Mouse (Mus musculus) sigmoid colon, adult 10 weeks (tissue): ENCODE measurements around the gene Kpnb1. TPM values are rescaled to one million over a fixed set of nuclear protein-coding genes. Genes with fewer than 3 reads are reported as not detected.

Source experiments
- polyA plus RNA-seq: library from polyadenylated mRNA; stranded (reverse); fragments of 350-450 nt; fragmentation: Illumina TruSeq; extraction: RNeasy Lipid Tissue Mini Kit (QIAGEN cat#74804); gene quantifications from one replicate; pipeline ENCODE4 v1.2.3, GENCODE M21; 2014; ENCODE audit warnings: low read depth, low replicate concordance

Gene Kpnb1
- polyA plus RNA-seq: 117 TPM

DNA sequence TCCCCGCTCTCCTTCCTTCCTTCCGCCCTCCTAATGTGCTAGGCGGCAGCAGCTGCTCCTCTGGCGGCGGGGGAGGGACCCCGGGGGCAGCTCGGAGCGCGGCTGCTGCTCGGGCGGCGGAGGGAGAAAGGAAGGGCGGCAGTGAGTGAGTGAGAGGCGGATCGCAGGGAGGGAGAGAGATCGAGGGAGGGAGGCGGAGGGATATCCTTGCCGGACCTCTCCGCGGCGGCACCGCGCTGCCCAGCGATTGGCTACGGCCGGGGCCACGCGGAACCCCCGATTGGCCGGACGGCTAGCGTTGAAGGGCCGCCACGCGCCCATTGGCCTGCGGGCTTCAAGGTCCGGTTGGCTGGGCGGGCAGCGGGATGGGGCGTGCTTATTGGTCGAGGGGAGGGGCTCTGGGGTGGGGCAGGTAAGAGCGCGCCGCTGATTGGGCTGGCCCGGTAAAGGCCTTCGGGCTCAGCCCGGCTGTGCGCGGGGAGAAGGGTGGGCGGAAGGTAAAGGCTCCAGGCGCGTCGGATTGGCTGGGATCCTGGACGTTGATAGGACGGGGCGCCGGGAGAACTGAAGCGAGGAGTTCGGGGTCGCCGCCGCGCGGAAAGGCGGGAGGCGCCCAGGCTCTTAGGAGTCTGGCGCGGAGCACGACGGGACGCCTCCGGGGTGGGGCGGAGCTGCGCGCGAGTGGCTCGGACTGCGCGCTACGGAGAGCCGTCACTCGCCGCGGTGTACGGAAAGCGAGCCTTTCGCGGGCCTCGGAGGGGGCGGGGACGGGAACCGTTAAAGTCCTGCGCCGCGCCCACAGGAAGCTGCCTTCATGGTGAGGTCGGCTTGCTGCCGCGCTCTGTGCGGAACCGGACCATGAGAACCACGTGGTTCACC is at the start of gene Kpnb1:
Gene Kpnb1 (minus strand): TSS at position 118 of the 879 bp plus-strand sequence.

DNA sequence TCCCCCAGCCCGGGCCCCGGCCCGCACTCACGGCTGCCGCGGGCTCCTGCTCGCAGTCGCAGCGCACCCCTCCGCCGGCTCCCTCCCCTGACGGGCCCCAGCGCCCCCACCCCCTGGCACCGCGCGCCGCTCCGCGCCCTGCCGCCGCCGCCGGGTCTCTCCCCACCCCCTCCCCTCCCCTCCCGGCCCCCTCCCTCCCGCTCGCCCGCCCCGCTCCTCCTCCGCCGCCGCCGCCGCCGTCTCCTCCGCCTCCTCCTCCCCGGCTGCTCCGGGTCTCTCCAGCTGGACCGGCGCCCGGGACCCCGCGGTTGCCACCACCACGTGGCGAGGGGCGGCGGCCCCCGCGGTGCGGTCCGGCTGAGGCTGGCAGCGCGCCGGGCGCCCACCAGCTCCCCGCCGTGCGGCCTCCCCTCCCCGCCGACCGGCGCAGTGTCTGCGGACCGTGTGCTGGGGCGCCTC is 36.3 kb downstream of the Kpnb1 start, which contains the start of gene Tbkbp1:
Gene Tbkbp1 (minus strand): TSS at position 153 of the 459 bp plus-strand sequence.

DNA sequence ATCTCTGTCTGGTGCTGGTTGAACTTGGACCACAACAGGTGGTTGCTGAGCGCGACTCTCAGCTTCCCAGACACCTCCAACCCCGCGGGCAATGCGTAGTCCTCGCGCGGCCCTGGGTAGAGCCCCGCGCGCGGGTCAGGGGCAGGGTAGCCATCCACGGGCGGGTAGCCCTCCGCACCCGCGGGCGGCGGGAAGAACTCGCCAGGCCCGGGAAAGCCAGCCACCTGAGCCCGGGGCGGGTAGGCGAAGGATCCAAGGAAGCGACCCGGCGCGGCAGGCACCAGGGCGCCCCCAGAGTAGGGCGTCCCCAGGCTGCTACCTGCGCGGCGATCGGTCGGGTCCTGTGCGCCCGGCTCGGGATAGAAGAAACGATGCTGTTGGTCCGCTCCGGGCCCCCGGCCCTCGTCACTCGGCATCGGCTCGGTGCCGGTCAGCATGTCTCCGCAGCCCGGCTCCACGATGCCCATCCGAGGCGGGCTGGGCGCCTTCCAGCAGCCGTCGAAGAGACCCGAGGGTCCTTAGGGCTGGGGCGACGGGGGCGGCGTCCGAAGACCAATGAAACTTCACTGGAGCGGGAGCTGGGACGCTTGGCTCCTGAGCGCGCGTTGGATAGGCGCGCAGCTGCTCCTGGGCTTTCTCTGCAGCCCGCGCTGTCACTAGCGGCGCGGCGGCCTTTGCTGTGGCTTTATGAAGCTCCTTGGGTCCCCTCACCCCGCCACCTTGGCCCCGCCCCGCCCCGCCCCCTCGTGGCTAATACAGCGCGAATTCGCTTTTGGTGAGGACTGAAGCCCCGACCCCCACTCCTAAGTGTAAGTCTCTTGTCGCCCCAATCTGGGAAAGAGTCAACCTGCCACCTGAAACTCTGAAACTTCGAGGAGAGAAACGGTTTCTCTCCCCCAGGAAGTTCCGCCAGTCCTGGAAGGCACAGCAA is 72.7 kb downstream of the Kpnb1 start, which contains the start of gene Tbx21:
Gene Tbx21 (minus strand): TSS at position 661 of the 931 bp plus-strand sequence.

Other genes starting within 250 kb of the Kpnb1 start
- 13.9 TPM for gene Pnpo, start 243.9 kb downstream of the Kpnb1 start, polyA plus RNA-seq
- 4.5 TPM for gene Sp2, start 204.9 kb downstream of the Kpnb1 start, polyA plus RNA-seq
- not detected for gene Sp6, start 174.5 kb downstream of the Kpnb1 start, polyA plus RNA-seq
- not detected for gene Scrn2, start 157.9 kb downstream of the Kpnb1 start, polyA plus RNA-seq
- not detected for gene Lrrc46, start 146.5 kb downstream of the Kpnb1 start, polyA plus RNA-seq
- gene Mrpl10, start 146.3 kb downstream of the Kpnb1 start, polyA plus RNA-seq: 10.6 TPM
- gene Osbpl7, start 137.3 kb downstream of the Kpnb1 start, polyA plus RNA-seq: 1.5 TPM
- gene Tbx21, start 72.5 kb downstream of the Kpnb1 start, polyA plus RNA-seq: not detected
- 0.32 TPM for gene Tbkbp1, start 36.4 kb downstream of the Kpnb1 start, polyA plus RNA-seq
- gene Npepps, start 92.8 kb upstream of the Kpnb1 start, polyA plus RNA-seq: 144 TPM
- gene Mrpl45, start 127.8 kb upstream of the Kpnb1 start, polyA plus RNA-seq: 29.8 TPM
- gene Gpr179, start 164.2 kb upstream of the Kpnb1 start, polyA plus RNA-seq: 0.09 TPM
- 6.6 TPM for gene Socs7, start 174.7 kb upstream of the Kpnb1 start, polyA plus RNA-seq
- 2.2 TPM for gene Arhgap23, start 227.7 kb upstream of the Kpnb1 start, polyA plus RNA-seq